Mouse (Mus musculus) heart, embryonic 11.5 days (tissue): Measurements from ENCODE around the gene Lama2. TPM values are rescaled to one million over a fixed set of nuclear protein-coding genes. Genes with fewer than 3 reads are reported as not detected.

ENCODE experiments used
- ATAC-seq: fragments of 200-750 bp; cut with Nextera tagmentation; replicated peaks from 2 replicates; pipeline ENCODE4 v1.8.0; 2017; ENCODE audit warnings: moderate library complexity; ENCODE audit not compliant: insufficient number of reproducible peaks, low FRiP score, low TSS enrichment
- H3K27ac ChIP-seq: fragments of 300-500 bp; sonication (generic); 2 replicates; pipeline ENCODE4 v1.5.1; 2014; ENCODE audit warnings: mild to moderate bottlenecking, low read depth, low read length
- H3K27me3 ChIP-seq: fragments of 300-500 bp; sonication (generic); 2 replicates; pipeline ENCODE4 v1.6.1; 2014; ENCODE audit warnings: mild to moderate bottlenecking, low read length, mixed read lengths; ENCODE audit not compliant: control insufficient read depth, insufficient read depth
- H3K36me3 ChIP-seq: fragments of 300-500 bp; sonication (generic); 2 replicates; pipeline ENCODE4 v1.6.1; 2014; ENCODE audit warnings: mild to moderate bottlenecking, low read length, moderate library complexity, mixed read lengths; ENCODE audit not compliant: control insufficient read depth, insufficient read depth
- H3K4me1 ChIP-seq: fragments of 300-500 bp; sonication (generic); 2 replicates; pipeline ENCODE4 v1.6.1; 2014; ENCODE audit warnings: low read length; ENCODE audit not compliant: control insufficient read depth, insufficient read depth
- H3K4me2 ChIP-seq: fragments of 300-500 bp; sonication (generic); 2 replicates; pipeline ENCODE4 v1.6.1; 2014; ENCODE audit warnings: mild to moderate bottlenecking, moderate library complexity
- H3K4me3 ChIP-seq: fragments of 300-500 bp; sonication (generic); 2 replicates; pipeline ENCODE4 v1.5.1; 2014; ENCODE audit warnings: low read depth, low read length
- H3K9ac ChIP-seq: fragments of 300-500 bp; sonication (generic); 2 replicates; pipeline ENCODE4 v1.6.1; 2014; ENCODE audit warnings: mild to moderate bottlenecking, low read depth, low read length, moderate library complexity
- H3K9me3 ChIP-seq: fragments of 300-500 bp; sonication (generic); replicated peaks from 2 replicates; pipeline ENCODE4 v1.6.1; 2016; ENCODE audit warnings: low read length; ENCODE audit not compliant: control insufficient read depth
- WGBS: fragments of 180-500 bp; shearing (Covaris S2); extraction: QIAGEN DNeasy Blood & Tissue Kit; methylation state at CpG from one replicate; pipeline ENCODE4 v1.1.7; 2014; ENCODE audit not compliant: insufficient replicate concordance; 5-methylcytosine and 5-hydroxymethylcytosine counted together
- polyA plus RNA-seq: library from polyadenylated mRNA; unstranded; fragments of >200 nt; fragmentation: Nextera tagmentation; extraction: Ambion mirVana; gene quantifications from 2 replicates; pipeline ENCODE4 v1.2.1, GENCODE M21; 2014

The Lama2 gene
- polyA plus RNA-seq, 1 experiment from 2014 or later: 17.0 TPM

DNA sequence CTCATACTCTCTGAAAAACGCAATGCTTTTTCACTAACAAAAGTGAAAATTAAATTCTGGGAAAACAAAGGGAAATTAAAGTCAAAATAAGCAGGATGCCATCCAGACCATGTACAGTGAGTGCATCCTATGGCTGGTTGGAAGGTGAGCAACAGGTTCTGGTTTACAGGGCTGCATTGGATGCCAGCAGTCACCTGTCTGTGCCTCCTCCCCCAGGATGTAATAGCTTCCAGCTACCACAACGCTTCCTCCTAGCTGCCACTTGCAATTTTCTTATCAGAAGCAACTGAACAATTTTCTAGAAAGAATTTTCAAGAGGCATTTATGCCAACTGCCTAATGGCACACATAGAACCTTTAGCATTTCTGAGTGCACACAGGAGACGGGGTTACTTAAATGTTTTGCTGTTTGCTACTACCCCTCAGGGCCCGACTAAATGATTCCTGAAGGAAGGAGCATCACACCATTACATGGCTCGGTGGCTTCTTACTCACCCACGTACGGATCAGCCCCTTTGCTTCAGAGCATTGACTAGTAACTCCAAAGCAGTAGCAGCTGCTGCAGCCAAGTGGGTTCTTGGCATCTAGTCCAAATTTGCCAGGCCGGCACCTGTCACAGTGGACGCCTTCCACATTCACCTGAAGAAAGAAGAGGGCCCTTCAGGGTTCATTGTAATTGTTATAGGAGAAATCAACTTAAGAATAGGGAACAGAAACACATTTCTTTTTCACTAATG, 430.8 kb downstream of the Lama2 start:
- Histone ChIP-seq H3K9me3 (no peaks in the 10 kb centered on the region), H3K4me1 (no peaks in the 10 kb centered on the region)
- 83% methylated on average over 9 of the region's 9 CpGs for WGBS

GRCm38 (mm10) chr10:27184185-27184584, 435.4 kb downstream of the Lama2 start:
- Histone ChIP-seq H3K4me2 (no peak overlapping the region), H3K4me3 (no peak overlapping the region), H3K9ac (no peak overlapping the region), H3K27me3 (no peaks in the 10 kb centered on the region), H3K4me1 (no peaks in the 10 kb centered on the region), H3K36me3 (no peaks in the 10 kb centered on the region), H3K9me3 (no peaks in the 10 kb centered on the region), H3K27ac (no peak overlapping the region)
- 83% methylated on average over 5 of the region's 5 CpGs for WGBS
- no peak for ATAC-seq

More for the DNA sequence above, 430.8 kb downstream of the Lama2 start:
- H3K4me2 ChIP-seq: no peak overlapping the region
- H3K36me3 ChIP-seq: no peaks in the 10 kb centered on the region
- H3K9ac ChIP-seq: no peak overlapping the region
- no peaks in the 10 kb centered on the region for H3K27me3 ChIP-seq
- ATAC-seq: no peak
- no peak overlapping the region for H3K27ac ChIP-seq
- no peak overlapping the region for H3K4me3 ChIP-seq

GRCm38 (mm10) chr10:27174271-27174670, 445.3 kb downstream of the Lama2 start:
- H3K4me3 ChIP-seq: no peak overlapping the region
- WGBS: 71% methylated on average over 2 of the region's 2 CpGs
- H3K9me3 ChIP-seq: no peaks in the 10 kb centered on the region
- no peak overlapping the region for H3K9ac ChIP-seq
- no peak for ATAC-seq
- no peaks in the 10 kb centered on the region for H3K27me3 ChIP-seq
- H3K36me3 ChIP-seq: no peaks in the 10 kb centered on the region
- H3K27ac ChIP-seq: no peak overlapping the region
- no peaks in the 10 kb centered on the region for H3K4me1 ChIP-seq
- no peak overlapping the region for H3K4me2 ChIP-seq

DNA sequence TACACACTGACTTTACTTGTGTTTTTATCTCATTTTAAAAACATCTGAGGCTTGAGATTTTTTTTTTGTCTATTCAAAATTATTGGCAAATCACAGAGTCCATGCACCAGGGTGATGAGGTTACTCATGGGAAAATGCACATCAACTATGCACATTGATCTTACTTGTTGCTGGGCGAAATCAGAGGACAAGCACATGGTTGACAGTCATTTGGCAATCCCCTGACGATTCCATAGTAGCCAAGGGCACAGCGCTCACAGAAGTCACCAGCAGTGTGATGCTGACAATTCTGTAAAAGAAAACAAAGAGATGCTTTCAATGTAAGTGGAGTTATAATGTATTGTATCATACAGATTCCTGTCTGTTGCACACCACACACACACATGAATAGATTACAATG, 454.8 kb downstream of the Lama2 start:
- Histone ChIP-seq H3K9me3 (no peaks in the 10 kb centered on the region), H3K4me2 (no peak overlapping the region), H3K27ac (no peak overlapping the region), H3K4me3 (no peak overlapping the region), H3K9ac (no peak overlapping the region), H3K36me3 (no peaks in the 10 kb centered on the region), H3K27me3 (no peaks in the 10 kb centered on the region), H3K4me1 (no peaks in the 10 kb centered on the region)
- WGBS: 74% methylated on average over 3 of the region's 3 CpGs
- ATAC-seq: no peak

DNA sequence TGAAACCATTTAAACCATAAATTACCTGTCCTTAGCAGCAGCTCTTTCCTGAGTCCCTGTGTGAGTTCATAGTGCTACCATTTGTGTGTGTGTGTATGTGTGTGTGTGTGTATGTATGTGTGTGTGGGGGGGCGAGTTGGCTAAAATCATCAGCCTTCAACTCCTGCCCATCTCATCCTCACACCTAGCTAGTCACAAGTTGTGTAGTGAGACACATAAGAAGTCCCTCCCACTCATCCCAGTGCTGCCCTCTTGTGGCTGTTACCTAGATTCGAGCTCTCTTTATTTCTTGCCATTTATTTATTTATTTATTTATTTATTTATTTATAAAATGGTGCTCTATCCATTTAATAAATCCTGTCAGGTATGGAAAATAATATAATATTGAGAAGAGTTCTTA, 457.2 kb downstream of the Lama2 start:
- Histone ChIP-seq H3K9ac (no peak overlapping the region), H3K27me3 (no peaks in the 10 kb centered on the region), H3K9me3 (no peaks in the 10 kb centered on the region), H3K36me3 (no peaks in the 10 kb centered on the region), H3K4me2 (no peak overlapping the region), H3K27ac (no peak overlapping the region), H3K4me1 (no peaks in the 10 kb centered on the region), H3K4me3 (no peak overlapping the region)
- 79% methylated on average over 2 of the region's 2 CpGs for WGBS
- no peak for ATAC-seq

- H3K36me3 ChIP-seq: no peaks in the 10 kb centered on the region
- 83% methylated on average over 3 of the region's 3 CpGs for WGBS
- H3K4me1 ChIP-seq: no peaks in the 10 kb centered on the region
- H3K4me2 ChIP-seq: no peak overlapping the region
- no peaks in the 10 kb centered on the region for H3K9me3 ChIP-seq
- H3K27me3 ChIP-seq: no peaks in the 10 kb centered on the region
- H3K27ac ChIP-seq: no peak overlapping the region
- ATAC-seq: no peak
- no peak overlapping the region for H3K4me3 ChIP-seq
- no peak overlapping the region for H3K9ac ChIP-seq
Observed at GRCm38 (mm10) chr10:27150220-27150619, 469.3 kb downstream of the Lama2 start.

GRCm38 (mm10) chr10:27140422-27140821, 479.1 kb downstream of the Lama2 start:
- Histone ChIP-seq H3K36me3 (no peaks in the 10 kb centered on the region), H3K4me2 (no peak overlapping the region), H3K27me3 (no peaks in the 10 kb centered on the region), H3K4me1 (peaks cover 4% of the 10 kb centered on the region; the same call in 1 of the 2 replicates), H3K9ac (no peak overlapping the region), H3K27ac (no peak overlapping the region), H3K4me3 (no peak overlapping the region), H3K9me3 (no peaks in the 10 kb centered on the region)
- no peak for ATAC-seq
- WGBS: 29% methylated on average over 3 of the region's 3 CpGs

- H3K27ac ChIP-seq: no peak overlapping the region
- no peaks in the 10 kb centered on the region for H3K36me3 ChIP-seq
- H3K27me3 ChIP-seq: no peaks in the 10 kb centered on the region
- H3K4me2 ChIP-seq: no peak overlapping the region
- H3K4me3 ChIP-seq: no peak overlapping the region
- peaks cover 4% of the 10 kb centered on the region; the same call in 1 of the 2 replicates for H3K4me1 ChIP-seq
- 82% methylated on average over 1 of the region's 1 CpGs for WGBS
- H3K9me3 ChIP-seq: no peaks in the 10 kb centered on the region
- no peak overlapping the region for H3K9ac ChIP-seq
- ATAC-seq: no peak
Observed at GRCm38 (mm10) chr10:27135768-27136167, 483.8 kb downstream of the Lama2 start.

- H3K4me2 ChIP-seq: no peak overlapping the region
- WGBS: 20% methylated on average over 1 of the region's 1 CpGs
- no peak for ATAC-seq
Observed at GRCm38 (mm10) chr10:27133135-27133534, 486.4 kb downstream of the Lama2 start.

More at GRCm38 (mm10) chr10:27133135-27133534, 486.4 kb downstream of the Lama2 start:
- Histone ChIP-seq H3K4me1 (peaks cover 4% of the 10 kb centered on the region; the same call in 1 of the 2 replicates), H3K9ac (no peak overlapping the region), H3K27ac (no peak overlapping the region), H3K36me3 (no peaks in the 10 kb centered on the region), H3K9me3 (no peaks in the 10 kb centered on the region), H3K4me3 (no peak overlapping the region), H3K27me3 (no peaks in the 10 kb centered on the region)
